Mouse (Mus musculus) myocyte (in vitro differentiated cells): Measurements from ENCODE around the gene Hoxc5. TPM values are rescaled to one million over a fixed set of nuclear protein-coding genes. Genes with fewer than 3 reads are reported as not detected.

Source experiments
- H3K27me3 ChIP-seq: one replicate; pipeline ENCODE4 v1.6.1; 2011; ENCODE audit not compliant: control insufficient read depth, insufficient read depth, insufficient read length
- H3K36me3 ChIP-seq: one replicate; pipeline ENCODE4 v1.6.1; 2011; ENCODE audit not compliant: control insufficient read depth, insufficient read depth
- H3K4me2 ChIP-seq: one replicate; pipeline ENCODE4 v1.6.1; 2011; ENCODE audit warnings: low read depth, control low read depth
- H3K4me3 ChIP-seq: one replicate; pipeline ENCODE4 v1.5.1; 2011; ENCODE audit warnings: mild to moderate bottlenecking, control low read depth, moderate library complexity
- H3K79me2 ChIP-seq: one replicate; pipeline ENCODE4 v1.6.1; 2011; ENCODE audit not compliant: control insufficient read depth, insufficient read depth
- H3ac ChIP-seq: one replicate; pipeline ENCODE4 v1.6.1; 2011; ENCODE audit not compliant: control insufficient read depth, insufficient read length
- CEBPB ChIP-seq: IDR thresholded peaks from 2 replicates; pipeline ENCODE4 v1.6.1; 2011; ENCODE audit warnings: mild to moderate bottlenecking, moderate library complexity; ENCODE audit not compliant: poor library complexity, insufficient read depth, severe bottlenecking
- E2F4 ChIP-seq: IDR thresholded peaks from one replicate; pipeline ENCODE4 v1.6.1; 2011; ENCODE audit warnings: mild to moderate bottlenecking, control low read depth, moderate library complexity; ENCODE audit not compliant: insufficient read depth
- MAX ChIP-seq: IDR thresholded peaks from one replicate; pipeline ENCODE4 v1.6.1; 2011; ENCODE audit warnings: low read depth, mild to moderate bottlenecking, control low read depth
- MYOD1 ChIP-seq, 3 experiments: IDR thresholded peaks; one replicate each; pipeline ENCODE4 v1.6.1; 2011; ENCODE audit warnings: control low read depth in 2 of 3, low read depth in 2 of 3, mild to moderate bottlenecking in 2 of 3, moderate library complexity in 1 of 3; ENCODE audit not compliant: insufficient read length in 2 of 3, control insufficient read depth in 1 of 3
- MYOG ChIP-seq, 3 experiments: IDR thresholded peaks; one replicate each; pipeline ENCODE4 v1.6.1; 2011; ENCODE audit warnings: control low read depth in 2 of 3, low read depth in 2 of 3, mild to moderate bottlenecking in 2 of 3; ENCODE audit not compliant: insufficient read length in 2 of 3, control insufficient read depth in 1 of 3, insufficient read depth in 1 of 3
- POLR2A ChIP-seq: IDR thresholded peaks from one replicate; pipeline ENCODE4 v1.6.1; 2011; ENCODE audit warnings: low read depth, mild to moderate bottlenecking, control low read depth, moderate library complexity; ENCODE audit not compliant: insufficient read length
- POLR2AphosphoS2 ChIP-seq: IDR thresholded peaks from one replicate; pipeline ENCODE4 v1.6.1; 2011; ENCODE audit warnings: low read depth, control low read depth; ENCODE audit not compliant: insufficient read length
- REST ChIP-seq: IDR thresholded peaks from one replicate; pipeline ENCODE4 v1.6.1; 2011; ENCODE audit warnings: mild to moderate bottlenecking, control low read depth, moderate library complexity; ENCODE audit not compliant: insufficient read depth, insufficient read length
- SRF ChIP-seq: IDR thresholded peaks from one replicate; pipeline ENCODE4 v1.6.1; 2011; ENCODE audit warnings: low read depth; ENCODE audit not compliant: control insufficient read depth, insufficient read length
- TCF12 ChIP-seq: IDR thresholded peaks from one replicate; pipeline ENCODE4 v1.6.1; 2011; ENCODE audit warnings: mild to moderate bottlenecking, control low read depth; ENCODE audit not compliant: poor library complexity, insufficient read depth, severe bottlenecking
- TCF3 ChIP-seq: IDR thresholded peaks from one replicate; pipeline ENCODE4 v1.6.1; 2011; ENCODE audit warnings: low read depth, control low read depth; ENCODE audit not compliant: insufficient read length
- USF1 ChIP-seq: IDR thresholded peaks from one replicate; pipeline ENCODE4 v1.6.1; 2011; ENCODE audit warnings: low read depth, mild to moderate bottlenecking, control low read depth, moderate library complexity
- polyA plus RNA-seq: library from polyadenylated mRNA; unstranded; fragments of >200 nt; fragmentation: generic; extraction: Trizol; gene quantifications from one replicate; pipeline ENCODE4 v1.2.1, GENCODE M21; 2012; ENCODE audit warnings: missing spikeins

Gene Hoxc5
- polyA plus RNA-seq, 1 experiment = 1.2 TPM

GRCm38 (mm10) chr15:103040601-103041000, 73.4 kb downstream of the Hoxc5 start:
- H3K36me3 ChIP-seq = no peaks in the 10 kb centered on the region
- no peak overlapping the region for H3K4me2 ChIP-seq
- H3K27me3 ChIP-seq = no peaks in the 10 kb centered on the region
- TF ChIP-seq CEBPB (no peak), TCF12 (no peak), MAX (no peak), USF1 (no peak), MYOD1 (IDR thresholded peaks at IDR 0.05; ENCODE audit: control insufficient read depth in 1 of 3, insufficient read length in 2 of 3, low read depth in 2 of 3) (no peak), REST (no peak), E2F4 (no peak)
- no peak overlapping the region for H3K4me3 ChIP-seq
- H3K79me2 ChIP-seq = no peaks in the 10 kb centered on the region
- H3ac ChIP-seq = no peak overlapping the region

DNA sequence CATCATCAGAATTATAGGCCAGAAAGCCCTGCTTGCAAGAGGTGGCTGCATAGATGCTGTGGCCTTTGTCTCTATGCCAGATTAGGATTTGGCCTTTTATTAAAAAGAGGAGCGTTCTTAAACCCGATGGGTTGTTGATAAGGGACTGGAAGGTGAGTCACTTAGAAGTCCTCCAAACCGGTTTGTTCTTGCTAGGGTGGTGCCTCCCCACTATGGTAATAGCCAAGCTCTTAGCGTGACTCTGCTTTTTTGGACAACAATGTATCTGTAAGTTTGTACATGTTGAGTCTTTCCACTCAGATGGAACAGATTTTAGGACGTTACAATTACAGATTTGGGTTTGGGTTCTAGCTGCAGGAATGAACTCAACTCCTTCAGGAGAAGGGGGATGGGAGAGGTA, 74.4 kb downstream of the Hoxc5 start:
- Histone ChIP-seq H3K4me2 (no peak overlapping the region), H3K79me2 (no peaks in the 10 kb centered on the region), H3K27me3 (no peaks in the 10 kb centered on the region), H3K4me3 (no peak overlapping the region), H3ac (no peak overlapping the region), H3K36me3 (no peaks in the 10 kb centered on the region)
- no peak for TF ChIP-seq TCF12
- TF ChIP-seq MYOD1 (IDR thresholded peaks at IDR 0.05; ENCODE audit: control insufficient read depth in 1 of 3, insufficient read length in 2 of 3, low read depth in 2 of 3) = no peak
- TF ChIP-seq TCF3 = no peak
- no peak for TF ChIP-seq MAX

GRCm38 (mm10) chr15:103042209-103042608, 75.0 kb downstream of the Hoxc5 start:
- Histone ChIP-seq H3K27me3 (no peaks in the 10 kb centered on the region), H3K4me3 (no peak overlapping the region), H3K79me2 (no peaks in the 10 kb centered on the region), H3K4me2 (no peak overlapping the region), H3K36me3 (no peaks in the 10 kb centered on the region), H3ac (no peak overlapping the region)
- TF ChIP-seq POLR2A (no peak), MYOD1 (IDR thresholded peaks at IDR 0.05; ENCODE audit: control insufficient read depth in 1 of 3, insufficient read length in 2 of 3, low read depth in 2 of 3) (no peak), SRF (no peak), E2F4 (no peak), REST (no peak), MAX (no peak), TCF3 (no peak)

DNA sequence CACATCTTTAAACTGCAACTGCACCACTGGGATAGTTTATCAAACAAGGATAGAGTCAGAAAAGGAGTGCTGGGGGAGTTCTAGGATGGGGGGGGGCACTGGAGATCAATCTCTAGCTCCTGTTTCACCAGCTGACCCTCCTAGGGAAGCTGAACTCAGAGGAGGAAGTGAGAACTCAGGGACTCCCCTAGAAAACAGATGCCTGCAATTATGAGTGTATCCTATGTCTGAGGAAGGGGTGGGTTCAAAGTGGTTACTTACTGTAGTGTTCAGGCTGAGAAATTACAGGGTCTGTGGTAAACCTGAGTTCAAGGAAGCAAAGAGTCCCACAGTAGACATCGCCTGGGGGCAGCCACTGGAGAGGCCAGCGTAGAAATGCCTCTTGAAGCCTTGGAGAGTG, 84.4 kb downstream of the Hoxc5 start:
- Histone ChIP-seq H3K79me2 (no peaks in the 10 kb centered on the region), H3ac (no peak overlapping the region), H3K36me3 (no peaks in the 10 kb centered on the region), H3K4me3 (no peak overlapping the region), H3K4me2 (no peak overlapping the region), H3K27me3 (no peaks in the 10 kb centered on the region)
- TF ChIP-seq REST (no peak), POLR2AphosphoS2 (no peak), USF1 (no peak), MYOG (IDR thresholded peaks at IDR 0.05; ENCODE audit: control insufficient read depth in 1 of 3, insufficient read depth in 1 of 3, insufficient read length in 2 of 3, low read depth in 2 of 3) (no peak), SRF (no peak), TCF3 (no peak), CEBPB (no peak), E2F4 (no peak), POLR2A (no peak), TCF12 (no peak), MAX (no peak), MYOD1 (IDR thresholded peaks at IDR 0.05; ENCODE audit: control insufficient read depth in 1 of 3, insufficient read length in 2 of 3, low read depth in 2 of 3) (no peak)

DNA sequence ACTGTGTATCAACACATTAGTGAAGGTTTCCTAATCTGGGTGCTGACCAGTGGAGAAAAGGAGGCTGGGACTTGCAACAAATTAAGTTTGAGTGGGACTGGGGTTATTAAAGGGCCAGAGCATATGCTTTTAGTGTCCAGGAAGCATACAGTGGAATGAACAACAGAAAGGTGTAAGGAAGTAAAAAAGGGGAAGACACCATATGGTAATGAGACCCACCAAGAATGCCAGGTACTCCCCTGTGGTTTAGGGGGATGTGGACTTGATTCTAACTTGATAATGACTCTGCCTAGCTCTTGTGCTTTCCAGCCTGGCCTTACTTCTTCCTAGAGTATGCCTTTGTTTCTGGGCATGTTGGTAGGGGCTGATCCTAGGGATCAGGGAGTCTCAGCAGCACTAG, 86.0 kb downstream of the Hoxc5 start:
- H3K27me3 ChIP-seq = no peaks in the 10 kb centered on the region
- H3K79me2 ChIP-seq = no peaks in the 10 kb centered on the region
- no peak overlapping the region for H3K4me3 ChIP-seq
- no peak for TF ChIP-seq POLR2AphosphoS2
- TF ChIP-seq USF1 = no peak
- no peak for TF ChIP-seq TCF3
- TF ChIP-seq MYOG (IDR thresholded peaks at IDR 0.05; ENCODE audit: control insufficient read depth in 1 of 3, insufficient read depth in 1 of 3, insufficient read length in 2 of 3, low read depth in 2 of 3) = no peak
- TF ChIP-seq CEBPB = no peak
- TF ChIP-seq MAX = no peak
- TF ChIP-seq TCF12 = no peak
- no peak for TF ChIP-seq E2F4
- no peak overlapping the region for H3ac ChIP-seq
- H3K36me3 ChIP-seq = no peaks in the 10 kb centered on the region
- no peak overlapping the region for H3K4me2 ChIP-seq
